Mouse (Mus musculus): ENCODE data around the gene Dctn2.

Gene Dctn2

GRCm38 (mm10) chr10:127266112-127267091 lies at the start of gene Dctn2:
Dctn2 (plus strand) TSS chr10:127266368.
- peak; percentile 91 for DNase-seq (ENCODE audit: low spot score)

DNA sequence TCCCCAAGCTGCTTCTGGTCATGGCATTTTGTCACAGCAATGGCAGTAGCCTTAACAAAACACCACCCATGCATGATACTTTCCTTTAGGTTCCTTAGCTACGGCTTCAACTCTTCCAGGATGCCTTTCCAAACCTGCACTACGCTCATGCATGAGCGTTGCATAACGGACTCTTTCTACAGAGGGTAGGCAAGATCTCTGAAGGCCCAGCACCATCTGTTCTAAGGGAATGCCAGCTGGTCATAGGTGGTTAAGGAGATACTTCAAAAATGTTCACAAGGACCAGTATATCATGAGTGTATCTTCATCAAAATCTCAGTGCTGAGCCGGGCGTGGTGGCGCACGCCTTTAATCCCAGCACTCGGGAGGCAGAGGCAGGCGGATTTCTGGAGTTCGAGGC lies 49.7 kb upstream of the Dctn2 start:
- DNase-seq (ENCODE audit: low spot score), result no peak

- DNase-seq (ENCODE audit: low spot score), result no peak
These were observed 49.0 kb upstream of the Dctn2 start for GRCm38 (mm10) chr10:127217177-127217576.

DNA sequence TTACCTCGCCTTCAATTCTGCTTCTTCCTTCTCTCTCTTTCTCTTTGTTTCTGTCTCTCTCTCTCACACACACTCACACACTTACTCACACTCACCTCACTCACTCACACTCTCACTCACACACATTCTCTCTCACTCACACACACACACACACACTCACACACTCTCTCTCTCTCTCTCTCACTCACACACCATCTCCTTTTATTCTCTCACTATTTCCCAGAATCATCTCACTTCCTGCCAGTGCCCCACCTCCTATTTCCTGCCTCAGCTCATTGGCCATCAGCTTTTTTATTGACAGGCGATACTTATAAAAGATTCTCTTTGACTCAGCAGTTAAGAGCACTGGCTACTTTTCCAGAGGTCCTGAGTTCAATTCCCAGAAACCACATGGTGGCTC lies 47.8 kb upstream of the Dctn2 start:
- no peak for DNase-seq (ENCODE audit: low spot score)

GRCm38 (mm10) chr10:127225213-127225612 lies 41.0 kb upstream of the Dctn2 start:
- DNase-seq (ENCODE audit: low spot score), result no peak

DNA sequence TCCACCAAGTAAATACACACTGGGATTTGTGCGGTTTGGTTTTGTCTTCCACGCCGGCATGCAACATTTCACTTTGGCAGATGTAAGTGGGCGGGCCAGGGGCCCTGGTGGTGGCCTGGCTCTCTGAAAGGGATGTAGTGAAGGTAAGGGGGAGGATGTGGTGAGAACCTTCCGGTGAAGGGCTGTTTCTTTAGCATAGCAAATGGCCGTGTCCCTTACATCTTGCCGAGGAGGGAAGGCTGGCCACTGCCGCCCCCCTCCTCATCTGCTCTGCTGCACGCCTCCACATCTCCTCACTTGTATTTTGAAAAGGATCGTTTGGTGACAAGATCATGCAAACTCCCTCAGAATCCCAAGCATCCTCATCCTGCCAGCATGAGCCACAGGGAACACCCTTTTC lies 40.4 kb upstream of the Dctn2 start:
- no peak for DNase-seq (ENCODE audit: low spot score)

- DNase-seq (ENCODE audit: low spot score), result no peak
These were observed 39.8 kb upstream of the Dctn2 start for GRCm38 (mm10) chr10:127226318-127226895.

- no peak for DNase-seq (ENCODE audit: low spot score)
These were observed 39.0 kb upstream of the Dctn2 start for GRCm38 (mm10) chr10:127227163-127227562.

DNA sequence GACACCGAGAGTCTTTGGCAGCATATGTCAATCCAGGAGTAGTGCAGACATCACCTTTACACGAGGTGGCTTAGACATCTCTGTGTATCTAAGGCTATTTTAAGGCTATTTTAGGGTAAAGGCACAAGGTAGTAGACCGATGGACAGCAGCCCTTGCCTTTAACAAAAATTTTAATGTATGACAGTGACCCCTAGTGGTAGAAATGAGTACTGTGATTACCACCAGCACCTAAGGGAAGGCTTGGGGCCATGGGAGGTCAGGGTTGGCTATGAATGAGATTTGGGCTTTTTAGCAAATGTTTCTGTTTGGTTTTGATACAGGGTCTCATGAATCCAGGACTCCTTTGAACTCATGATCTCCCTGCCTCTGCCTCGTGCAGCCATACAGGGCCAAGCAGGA lies 37.3 kb upstream of the Dctn2 start:
- DNase-seq (ENCODE audit: low spot score), result peak; percentile 79

DNA sequence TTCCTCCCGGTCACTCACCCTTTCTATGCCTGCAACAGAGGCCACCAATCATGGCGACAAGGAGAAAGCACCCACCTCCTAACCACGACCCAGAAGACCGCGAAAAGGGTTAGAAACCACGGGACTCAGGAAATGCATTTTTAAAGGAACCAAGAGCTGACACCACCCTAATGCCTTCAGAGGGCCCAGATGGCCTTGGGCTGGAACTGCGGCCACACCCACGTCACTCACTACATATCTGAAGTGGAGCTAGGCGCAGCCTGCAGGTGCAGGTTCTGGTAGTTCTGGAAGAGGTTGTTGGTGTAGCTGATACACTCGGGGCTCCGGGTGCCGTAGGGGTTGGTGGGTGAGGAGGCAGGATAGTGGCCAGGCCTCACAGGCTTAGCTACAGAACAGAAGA lies 35.5 kb upstream of the Dctn2 start:
- DNase-seq (ENCODE audit: low spot score), result no peak

DNA sequence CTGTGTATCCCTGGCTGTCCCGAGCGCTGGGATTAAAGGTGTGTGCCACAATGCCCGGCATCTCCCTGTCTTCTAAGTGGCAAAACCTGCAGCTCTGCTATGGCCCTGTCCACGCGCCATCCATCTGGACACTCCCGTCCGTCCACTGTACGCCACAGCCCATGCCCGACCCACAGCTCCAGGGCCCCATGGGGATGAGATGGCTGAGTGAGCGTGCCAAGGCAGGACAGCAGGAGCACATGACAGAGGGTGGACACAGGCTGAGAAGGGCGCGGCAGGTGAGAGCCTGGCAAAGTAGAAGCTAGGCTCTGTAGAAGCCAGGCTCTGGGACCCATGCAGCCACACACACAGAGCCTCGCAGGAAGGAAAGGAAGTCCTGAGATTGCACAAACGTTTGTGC lies 34.4 kb upstream of the Dctn2 start:
- DNase-seq (ENCODE audit: low spot score), result no peak

DNA sequence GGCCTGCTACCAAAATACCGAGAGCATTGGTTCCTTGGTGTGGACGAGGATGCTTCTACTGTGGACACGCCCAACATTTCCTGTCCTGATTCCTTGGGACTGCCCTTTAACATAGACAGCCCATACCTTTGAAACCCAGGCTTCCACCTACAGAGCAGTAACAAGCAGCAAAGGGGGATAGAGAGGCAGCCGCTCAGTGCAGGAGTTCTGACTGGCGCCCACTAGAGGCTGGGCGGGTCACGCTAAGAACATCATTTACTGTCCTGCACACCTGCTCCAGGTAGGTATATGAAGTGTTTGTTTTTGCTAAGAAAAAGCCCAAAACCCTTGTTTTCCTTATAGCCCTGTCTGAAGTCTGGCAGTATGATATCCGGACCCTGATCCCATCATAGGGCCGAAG lies 33.0 kb upstream of the Dctn2 start:
- DNase-seq (ENCODE audit: low spot score), result no peak

GRCm38 (mm10) chr10:127236541-127236940 lies 29.6 kb upstream of the Dctn2 start:
- DNase-seq (ENCODE audit: low spot score), result no peak

DNA sequence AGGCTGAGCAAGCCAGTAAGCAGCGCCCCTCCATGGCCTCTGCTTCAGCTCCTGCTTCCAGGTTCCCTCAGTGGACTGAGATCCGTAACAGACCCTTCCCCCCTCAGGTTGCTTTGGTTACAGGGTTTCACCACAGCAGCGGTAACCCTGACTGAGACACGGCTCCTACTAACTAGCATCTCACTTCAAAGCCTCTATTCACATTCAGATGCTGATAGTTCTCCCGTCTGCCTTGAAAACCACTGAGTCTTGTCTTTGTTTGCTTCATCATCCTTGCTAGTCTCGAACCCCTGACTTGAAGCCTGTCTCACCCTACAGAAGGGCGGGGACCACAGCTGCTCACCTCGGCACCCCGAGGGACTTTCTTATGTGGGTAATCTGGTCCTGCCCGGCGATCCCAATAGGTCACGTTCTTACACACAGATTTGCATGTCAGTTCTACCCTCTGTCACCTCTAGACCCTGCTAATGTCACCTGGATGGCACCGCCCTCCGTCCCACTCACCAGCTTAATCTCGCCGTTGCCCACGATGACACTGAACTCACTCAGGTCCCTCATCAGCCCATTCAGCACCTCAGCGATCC lies 27.8 kb upstream of the Dctn2 start:
- DNase-seq (ENCODE audit: low spot score), result no peak

GRCm38 (mm10) chr10:127250810-127251209 lies 15.4 kb upstream of the Dctn2 start:
- DNase-seq (ENCODE audit: low spot score), result no peak

- peak; percentile 28 for DNase-seq (ENCODE audit: low spot score)
These were observed 10.4 kb upstream of the Dctn2 start for GRCm38 (mm10) chr10:127255625-127256345.

- no peak for DNase-seq (ENCODE audit: low spot score)
These were observed 8.4 kb upstream of the Dctn2 start for GRCm38 (mm10) chr10:127257790-127258189.

DNA sequence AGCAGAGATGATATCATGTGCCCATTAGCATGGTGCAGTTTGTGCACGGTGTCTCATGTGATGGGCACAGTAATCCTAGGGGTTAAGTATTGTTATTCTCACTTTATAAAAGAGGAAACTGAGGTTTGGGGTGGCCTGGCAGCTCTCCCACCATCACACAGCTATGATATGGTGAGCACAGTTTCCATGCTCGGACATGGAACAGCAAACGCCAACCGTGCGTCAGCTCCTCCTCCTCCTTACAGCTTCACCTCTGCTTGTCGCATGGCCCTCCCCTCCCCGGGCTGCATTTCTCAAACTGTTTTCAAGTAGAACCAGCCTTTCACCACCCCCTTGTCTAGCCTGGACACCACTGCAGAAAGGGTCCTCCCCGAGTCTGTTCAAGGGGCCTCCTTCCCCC lies 7.7 kb upstream of the Dctn2 start:
- DNase-seq (ENCODE audit: low spot score), result no peak

DNA sequence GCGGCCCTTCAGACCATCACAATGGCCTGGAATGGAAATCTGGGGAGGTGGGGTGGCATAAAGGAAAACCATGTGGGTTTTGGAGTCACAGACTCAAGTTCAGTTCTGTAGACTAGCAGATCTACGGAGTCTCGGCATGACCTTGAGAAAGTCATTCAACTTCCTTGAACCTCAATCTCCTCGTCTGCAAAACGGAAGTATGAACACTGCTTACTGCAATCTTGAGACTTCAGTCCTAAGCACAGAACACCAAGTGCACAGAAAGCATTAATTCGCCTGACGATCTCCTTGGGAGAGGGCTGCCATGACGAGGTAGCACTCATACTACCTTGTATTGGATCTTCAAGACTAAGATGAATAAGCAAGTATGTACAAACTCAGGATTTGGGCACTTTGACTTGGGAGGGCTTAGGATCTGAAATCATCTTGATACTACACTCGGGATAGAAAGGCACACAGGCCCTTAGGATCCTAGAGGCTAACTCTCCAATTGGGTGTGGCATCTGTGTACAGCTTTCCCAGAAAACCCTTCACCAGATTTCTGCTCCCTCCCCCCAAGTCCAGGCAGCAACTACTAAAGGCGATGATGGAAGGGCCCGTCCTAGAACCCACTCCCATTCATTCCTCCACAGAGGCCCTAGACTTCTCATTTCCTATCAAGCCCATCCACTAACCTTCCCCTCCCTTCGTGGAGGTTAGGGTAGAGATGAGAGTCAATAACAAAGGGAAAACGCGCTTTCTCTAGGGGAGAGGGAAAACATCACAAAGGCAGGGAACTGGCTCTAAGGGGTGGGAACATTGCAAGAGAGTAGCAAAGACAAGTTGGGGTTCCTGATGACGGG lies 4.2 kb upstream of the Dctn2 start:
- no peak for DNase-seq (ENCODE audit: low spot score)

GRCm38 (mm10) chr10:127262548-127263398 lies 3.4 kb upstream of the Dctn2 start, which contains the start of gene Kif5a:
Kif5a (minus strand) TSS chr10:127263348.
- no peak for DNase-seq (ENCODE audit: low spot score)
